Mouse (Mus musculus): ENCODE measurements around the gene Slc36a3. TPM values are rescaled to one million over a fixed set of nuclear protein-coding genes. Genes with fewer than 3 reads are reported as not detected.
"Not testable (repeated sequence)": the region's sequence is repeated elsewhere in the genome, so short reads cannot be mapped to it uniquely, and the experiment has no call there.

The Slc36a3 gene
- polyA plus RNA-seq, 1 experiment = 0.11 TPM

GRCm38 (mm10) chr11:55121430-55121829 lies 30.1 kb downstream of the Slc36a3 start:
- 93% methylated on average over 1 of the region's 1 CpGs for WGBS
- no peaks in the 10 kb centered on the region for H3K4me1 ChIP-seq (ENCODE audit: control insufficient read depth, insufficient read depth, low read length)
- no peak for DNase-seq
- no peak overlapping the region for H3K4me3 ChIP-seq (ENCODE audit: insufficient read depth, low read depth, low read length)
- H3K27ac ChIP-seq (ENCODE audit: insufficient read depth, low read depth, low read length) = no peak overlapping the region
- H3K27me3 ChIP-seq (replicated peaks; ENCODE audit: control insufficient read depth, insufficient read depth, low read length) = no peaks in the 10 kb centered on the region
- H3K36me3 ChIP-seq (ENCODE audit: control insufficient read depth, insufficient read depth, low read length) = no peaks in the 10 kb centered on the region
- TF ChIP-seq POLR2A (IDR thresholded peaks at IDR 0.05; ENCODE audit: low read depth, low read length) (no peak), CTCF (conservative IDR thresholded peaks at IDR 0.05; ENCODE audit: insufficient read depth, insufficient read length, low read depth, low read length) (no peak)

- H3K27me3 ChIP-seq (replicated peaks; ENCODE audit: control insufficient read depth, insufficient read depth, low read length) = no peaks in the 10 kb centered on the region
- no peak overlapping the region for H3K4me3 ChIP-seq (ENCODE audit: insufficient read depth, low read depth, low read length)
- TF ChIP-seq POLR2A (IDR thresholded peaks at IDR 0.05; ENCODE audit: low read depth, low read length) (no peak), CTCF (conservative IDR thresholded peaks at IDR 0.05; ENCODE audit: insufficient read depth, insufficient read length, low read depth, low read length) (no peak)
- H3K4me1 ChIP-seq (ENCODE audit: control insufficient read depth, insufficient read depth, low read length) = no peaks in the 10 kb centered on the region
- DNase-seq = no peak
- H3K36me3 ChIP-seq (ENCODE audit: control insufficient read depth, insufficient read depth, low read length) = no peaks in the 10 kb centered on the region
- no peak overlapping the region for H3K27ac ChIP-seq (ENCODE audit: insufficient read depth, low read depth, low read length)
- 64% methylated on average over 8 of the region's 8 CpGs for WGBS
These were observed 30.7 kb downstream of the Slc36a3 start for GRCm38 (mm10) chr11:55120821-55121271.

- no peak for DNase-seq
- H3K27ac ChIP-seq (ENCODE audit: insufficient read depth, low read depth, low read length) = no peak overlapping the region
These were observed 31.2 kb downstream of the Slc36a3 start for GRCm38 (mm10) chr11:55120279-55120678.

GRCm38 (mm10) chr11:55117031-55117430 lies 34.5 kb downstream of the Slc36a3 start:
- H3K27ac ChIP-seq (ENCODE audit: insufficient read depth, low read depth, low read length) = no peak overlapping the region
- WGBS = 85% methylated on average over 2 of the region's 2 CpGs
- no peaks in the 10 kb centered on the region for H3K36me3 ChIP-seq (ENCODE audit: control insufficient read depth, insufficient read depth, low read length)
- no peak for DNase-seq
- TF ChIP-seq POLR2A (IDR thresholded peaks at IDR 0.05; ENCODE audit: low read depth, low read length) (no peak), CTCF (conservative IDR thresholded peaks at IDR 0.05; ENCODE audit: insufficient read depth, insufficient read length, low read depth, low read length) (no peak)
- H3K4me3 ChIP-seq (ENCODE audit: insufficient read depth, low read depth, low read length) = no peak overlapping the region
- no peaks in the 10 kb centered on the region for H3K27me3 ChIP-seq (replicated peaks; ENCODE audit: control insufficient read depth, insufficient read depth, low read length)
- H3K4me1 ChIP-seq (ENCODE audit: control insufficient read depth, insufficient read depth, low read length) = no peaks in the 10 kb centered on the region

More at GRCm38 (mm10) chr11:55120279-55120678, 31.2 kb downstream of the Slc36a3 start:
- Histone ChIP-seq H3K27me3 (replicated peaks; ENCODE audit: control insufficient read depth, insufficient read depth, low read length) (no peaks in the 10 kb centered on the region), H3K4me3 (ENCODE audit: insufficient read depth, low read depth, low read length) (no peak overlapping the region), H3K36me3 (ENCODE audit: control insufficient read depth, insufficient read depth, low read length) (no peaks in the 10 kb centered on the region), H3K4me1 (ENCODE audit: control insufficient read depth, insufficient read depth, low read length) (no peaks in the 10 kb centered on the region)
- TF ChIP-seq CTCF (conservative IDR thresholded peaks at IDR 0.05; ENCODE audit: insufficient read depth, insufficient read length, low read depth, low read length) (no peak), POLR2A (IDR thresholded peaks at IDR 0.05; ENCODE audit: low read depth, low read length) (no peak)

- Histone ChIP-seq H3K27me3 (replicated peaks; ENCODE audit: control insufficient read depth, insufficient read depth, low read length) (no peaks in the 10 kb centered on the region), H3K27ac (ENCODE audit: insufficient read depth, low read depth, low read length) (no peak overlapping the region), H3K4me1 (ENCODE audit: control insufficient read depth, insufficient read depth, low read length) (no peaks in the 10 kb centered on the region), H3K4me3 (ENCODE audit: insufficient read depth, low read depth, low read length) (no peak overlapping the region), H3K36me3 (ENCODE audit: control insufficient read depth, insufficient read depth, low read length) (no peaks in the 10 kb centered on the region)
- no peak for TF ChIP-seq POLR2A (IDR thresholded peaks at IDR 0.05; ENCODE audit: low read depth, low read length)
- TF ChIP-seq CTCF (conservative IDR thresholded peaks at IDR 0.05; ENCODE audit: insufficient read depth, insufficient read length, low read depth, low read length) = no peak
- DNase-seq = no peak
- 85% methylated on average over 3 of the region's 3 CpGs for WGBS
These were observed 35.5 kb downstream of the Slc36a3 start for GRCm38 (mm10) chr11:55116004-55116403.

- Histone ChIP-seq H3K4me3 (ENCODE audit: insufficient read depth, low read depth, low read length) (no peak overlapping the region), H3K27ac (ENCODE audit: insufficient read depth, low read depth, low read length) (no peak overlapping the region), H3K4me1 (ENCODE audit: control insufficient read depth, insufficient read depth, low read length) (0 out of 2 replicates have a peak, but pooled peaks cover 3% of the 10 kb centered on the region), H3K27me3 (replicated peaks; ENCODE audit: control insufficient read depth, insufficient read depth, low read length) (no peaks in the 10 kb centered on the region), H3K36me3 (ENCODE audit: control insufficient read depth, insufficient read depth, low read length) (no peaks in the 10 kb centered on the region; the same call in 1 of the 2 replicates)
- DNase-seq = no peak
- no peak for TF ChIP-seq POLR2A (IDR thresholded peaks at IDR 0.05; ENCODE audit: low read depth, low read length)
- 92% methylated on average over 2 of the region's 2 CpGs for WGBS
These were observed 37.2 kb downstream of the Slc36a3 start for GRCm38 (mm10) chr11:55114291-55114690.

- DNase-seq; H3K36me3 ChIP-seq (ENCODE audit: control insufficient read depth, insufficient read depth, low read length); H3K4me3 ChIP-seq (ENCODE audit: insufficient read depth, low read depth, low read length); H3K27ac ChIP-seq (ENCODE audit: insufficient read depth, low read depth, low read length); H3K4me1 ChIP-seq (ENCODE audit: control insufficient read depth, insufficient read depth, low read length); H3K27me3 ChIP-seq (replicated peaks; ENCODE audit: control insufficient read depth, insufficient read depth, low read length): not testable (repeated sequence)
- WGBS = 47% methylated on average over 3 of the region's 4 CpGs
These were observed 37.7 kb downstream of the Slc36a3 start for GRCm38 (mm10) chr11:55113861-55114250.

Measured in kidney, adult 2 months (tissue).